Mouse (Mus musculus): ENCODE results near the gene Gstm5. TPM values are rescaled to one million over a fixed set of nuclear protein-coding genes. Genes with fewer than 3 reads are reported as not detected.

Gstm5 gene
- polyA plus RNA-seq, 1 experiment from 2014 or later = 142 TPM

- WGBS = 11% methylated on average over 20 of the region's 20 CpGs
- Histone ChIP-seq H3K27me3 (ENCODE audit: insufficient read depth, low read length) (no peaks in the 10 kb centered on the region), H3K36me3 (ENCODE audit: insufficient read depth) (no peaks in the 10 kb centered on the region), H3K4me1 (ENCODE audit: insufficient read depth) (no peaks in the 10 kb centered on the region), H3K4me3 (ENCODE audit: low read depth, low read length) (peak within 1 kb of the TSS; percentile 8; the same call in 1 of the 2 replicates), H3K9me3 (ENCODE audit: low read depth, low read length) (no peaks in the 10 kb centered on the region), H3K4me2 (peak within 1 kb of the TSS; percentile 44), H3K9ac (no peak within 1 kb of the TSS), H3K27ac (ENCODE audit: low read depth) (no peak within 1 kb of the TSS)
- ATAC-seq (ENCODE audit: insufficient read depth) (peak; percentile 62), DNase-seq (peak; percentile 65)
- peak; percentile 68 for TF ChIP-seq CTCF (IDR thresholded peaks at IDR 0.05; ENCODE audit: low read depth)
These were observed 47.8 kb downstream of the Gstm5 start, which contains the start of gene Gstm6 for GRCm38 (mm10) chr3:107943239-107943990. Gstm6 (minus strand) TSS chr3:107943749.

GRCm38 (mm10) chr3:107945729-107946128 lies 50.1 kb downstream of the Gstm5 start:
- H3K4me2 ChIP-seq = no peak overlapping the region
- no peaks in the 10 kb centered on the region for H3K36me3 ChIP-seq (ENCODE audit: insufficient read depth)
- H3K27ac ChIP-seq (ENCODE audit: low read depth) = no peak overlapping the region
- peak; percentile 32 for TF ChIP-seq CTCF (IDR thresholded peaks at IDR 0.05; ENCODE audit: low read depth)
- WGBS = 54% methylated on average over 4 of the region's 4 CpGs
- H3K27me3 ChIP-seq (ENCODE audit: insufficient read depth, low read length) = no peaks in the 10 kb centered on the region
- no peaks in the 10 kb centered on the region for H3K4me1 ChIP-seq (ENCODE audit: insufficient read depth)
- no peak for ATAC-seq (ENCODE audit: insufficient read depth)
- no peak overlapping the region for H3K9ac ChIP-seq
- no peak for DNase-seq
- no peak overlapping the region for H3K4me3 ChIP-seq (ENCODE audit: low read depth, low read length)
- H3K9me3 ChIP-seq (ENCODE audit: low read depth, low read length) = no peaks in the 10 kb centered on the region

Other genes starting within 250 kb of the Gstm5 start
- 106 and 107 TPM in 2 replicates for gene Ahcyl1, start 199.3 kb upstream of the Gstm5 start, polyA plus RNA-seq (2014; fragmentation: Nextera tagmentation; extraction: Ambion mirVana)
- 9.3 and 12.9 TPM in 2 replicates for gene Csf1, start 135.4 kb upstream of the Gstm5 start, polyA plus RNA-seq (2014; fragmentation: Nextera tagmentation; extraction: Ambion mirVana)
- gene Eps8l3, start 18.6 kb upstream of the Gstm5 start, polyA plus RNA-seq (2014; fragmentation: Nextera tagmentation; extraction: Ambion mirVana) = not detected in 2 replicates
- 12.3 and 13.9 TPM in 2 replicates for gene Gstm7, start 36.0 kb downstream of the Gstm5 start, polyA plus RNA-seq (2014; fragmentation: Nextera tagmentation; extraction: Ambion mirVana)
- gene Gstm6, start 47.9 kb downstream of the Gstm5 start, polyA plus RNA-seq (2014; fragmentation: Nextera tagmentation; extraction: Ambion mirVana) = 2.2 and 2.9 TPM in 2 replicates
- gene Gstm3, start 73.5 kb downstream of the Gstm5 start, polyA plus RNA-seq (2014; fragmentation: Nextera tagmentation; extraction: Ambion mirVana) = 0.18 and 0.31 TPM in 2 replicates
- gene Gstm2, start 90.6 kb downstream of the Gstm5 start, polyA plus RNA-seq (2014; fragmentation: Nextera tagmentation; extraction: Ambion mirVana) = 103 and 116 TPM in 2 replicates
- gene Gstm1, start 122.2 kb downstream of the Gstm5 start, polyA plus RNA-seq (2014; fragmentation: Nextera tagmentation; extraction: Ambion mirVana) = 38.1 and 42.5 TPM in 2 replicates
- 16.0 and 16.8 TPM in 2 replicates for gene Gstm4, start 149.1 kb downstream of the Gstm5 start, polyA plus RNA-seq (2014; fragmentation: Nextera tagmentation; extraction: Ambion mirVana)
- gene Ampd2, start 190.8 kb downstream of the Gstm5 start, polyA plus RNA-seq (2014; fragmentation: Nextera tagmentation; extraction: Ambion mirVana) = 31.4 and 37.4 TPM in 2 replicates
- gene Gnat2, start 197.0 kb downstream of the Gstm5 start, polyA plus RNA-seq (2014; fragmentation: Nextera tagmentation; extraction: Ambion mirVana) = 0.50 and 0.97 TPM in 2 replicates